Mouse (Mus musculus) embryonic fibroblast, embryonic 13.5 days (primary cell): ENCODE measurements around the gene Vipr1. TPM values are rescaled to one million over a fixed set of nuclear protein-coding genes. Genes with fewer than 3 reads are reported as not detected.

Experiments used
- H3K27ac ChIP-seq: 2 replicates; pipeline ENCODE4 v1.5.1; 2012; ENCODE audit warnings: low read length, control low read depth, inconsistent platforms; ENCODE audit not compliant: insufficient read depth
- H3K4me1 ChIP-seq: 2 replicates; pipeline ENCODE4 v1.6.1; 2011; ENCODE audit warnings: low read length; ENCODE audit not compliant: control insufficient read depth, insufficient read depth
- H3K4me3 ChIP-seq: 2 replicates; pipeline ENCODE4 v1.5.1; 2011; ENCODE audit warnings: mild to moderate bottlenecking, control low read depth, low read length; ENCODE audit not compliant: insufficient read depth
- CTCF ChIP-seq: IDR thresholded peaks from 2 replicates; pipeline ENCODE4 v1.5.1; 2011; ENCODE audit warnings: mild to moderate bottlenecking, control low read depth, low read length, moderate library complexity, borderline replicate concordance; ENCODE audit not compliant: insufficient read depth
- POLR2A ChIP-seq: IDR thresholded peaks from 2 replicates; pipeline ENCODE4 v1.6.1; 2011; ENCODE audit warnings: low read depth, mild to moderate bottlenecking, control low read depth, low read length, moderate library complexity
- polyA plus RNA-seq: library from polyadenylated mRNA; stranded (reverse); fragments of >200 nt; gene quantifications from 2 replicates; pipeline ENCODE4 v1.2.4, GENCODE M21; 2011; ENCODE audit warnings: low read depth; ENCODE audit not compliant: missing spikeins, insufficient read length

The Vipr1 gene
- polyA plus RNA-seq, 1 experiment = 0.14 TPM

DNA sequence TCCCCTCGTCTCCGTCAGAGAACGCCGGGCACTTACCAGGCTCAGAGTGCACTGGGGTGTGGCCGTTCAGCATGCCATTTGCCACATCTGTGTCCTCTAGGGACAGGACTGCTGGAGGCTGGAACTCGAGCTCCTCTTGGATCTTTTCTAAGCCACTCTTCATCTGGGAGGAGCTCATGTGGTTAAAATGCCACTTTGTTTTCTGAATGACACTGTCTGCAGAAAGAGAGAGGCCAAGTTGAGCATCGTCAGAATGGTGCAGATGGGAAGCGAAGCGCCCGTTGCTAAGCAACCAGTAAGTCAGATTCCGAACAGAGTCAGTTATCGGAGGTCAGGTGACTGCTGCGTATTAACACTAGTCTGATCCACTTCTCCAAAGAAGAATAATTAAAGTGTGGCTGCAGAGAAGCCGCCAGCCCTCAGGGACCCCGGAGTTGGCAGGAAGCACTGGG lies 47.7 kb downstream of the Vipr1 start:
- TF ChIP-seq POLR2A (no peak), CTCF (no peak)
- Histone ChIP-seq H3K4me1 (no peaks in the 10 kb centered on the region), H3K4me3 (no peak overlapping the region), H3K27ac (no peak overlapping the region)

DNA sequence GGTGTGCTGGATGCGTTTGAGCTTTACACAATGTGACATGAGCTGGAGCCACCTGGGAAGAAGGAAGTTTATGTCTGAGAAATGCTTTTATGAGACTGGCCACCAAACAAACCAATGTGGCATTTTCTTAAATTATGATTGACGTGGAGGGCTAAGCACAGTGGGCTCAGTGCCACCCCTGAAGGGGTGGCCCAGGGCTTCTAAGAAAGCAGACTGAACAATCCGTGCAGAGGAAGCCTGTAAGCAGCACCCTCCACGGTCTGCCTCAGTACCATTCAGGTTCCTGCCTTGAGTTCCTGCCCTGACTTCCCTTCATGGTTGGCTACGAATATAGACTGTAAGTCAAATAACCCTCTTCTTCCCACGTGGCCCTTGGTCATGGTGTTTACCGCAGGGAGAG lies 48.2 kb downstream of the Vipr1 start:
- TF ChIP-seq POLR2A = no peak
- no peak for TF ChIP-seq CTCF

GRCm38 (mm10) chr9:121694736-121695135 lies 52.2 kb downstream of the Vipr1 start:
- Histone ChIP-seq H3K27ac (no peak overlapping the region), H3K4me1 (no peaks in the 10 kb centered on the region), H3K4me3 (no peak overlapping the region)
- no peak for TF ChIP-seq POLR2A
- TF ChIP-seq CTCF = no peak

More for the DNA sequence above, 48.2 kb downstream of the Vipr1 start:
- no peaks in the 10 kb centered on the region for H3K4me1 ChIP-seq
- H3K27ac ChIP-seq = no peak overlapping the region
- no peak overlapping the region for H3K4me3 ChIP-seq

DNA sequence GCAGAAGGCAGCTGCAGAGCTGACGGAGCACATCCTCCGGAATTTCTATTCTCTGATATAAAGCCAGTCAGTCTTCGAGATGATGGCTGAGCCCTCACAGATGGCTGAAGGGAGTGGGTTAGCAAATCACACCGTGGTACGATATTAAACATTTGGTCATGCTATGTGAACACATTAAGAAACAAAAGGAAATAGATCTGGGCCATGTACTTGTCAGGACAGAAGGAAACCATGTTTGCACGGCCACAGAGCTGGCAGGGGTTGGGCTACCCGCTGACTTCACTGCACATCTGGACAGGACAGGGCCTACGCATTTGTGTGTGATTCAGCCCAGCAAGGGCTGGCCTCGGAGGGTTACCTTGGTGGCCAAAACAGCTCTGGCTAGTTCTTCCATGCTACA lies 54.1 kb downstream of the Vipr1 start:
- no peak for TF ChIP-seq POLR2A
- no peak for TF ChIP-seq CTCF
- Histone ChIP-seq H3K4me3 (no peak overlapping the region), H3K27ac (no peak overlapping the region), H3K4me1 (no peaks in the 10 kb centered on the region)

- Histone ChIP-seq H3K27ac (no peak overlapping the region), H3K4me1 (no peaks in the 10 kb centered on the region), H3K4me3 (no peak overlapping the region)
- TF ChIP-seq POLR2A = 0 out of 2 replicates have a peak, but pooled peaks have one; percentile 23
- TF ChIP-seq CTCF = peak; percentile 65
Observed at GRCm38 (mm10) chr9:121697150-121698049, 54.9 kb downstream of the Vipr1 start.

- H3K4me1 ChIP-seq = peaks cover 6% of the 10 kb centered on the region; the same call in 1 of the 2 replicates
- H3K27ac ChIP-seq = no peak overlapping the region
- peak overlapping the region; percentile 47 for H3K4me3 ChIP-seq
- TF ChIP-seq POLR2A = no peak
- no peak for TF ChIP-seq CTCF
Observed at GRCm38 (mm10) chr9:121704261-121704645, 61.7 kb downstream of the Vipr1 start.

GRCm38 (mm10) chr9:121704646-121705625 lies 62.4 kb downstream of the Vipr1 start, which contains the start of gene Sec22c:
Gene Sec22c, minus strand, starts transcription at chr9:121705490.
- Histone ChIP-seq H3K4me1 (peaks cover 6% of the 10 kb centered on the region; the same call in 1 of the 2 replicates), H3K27ac (peak within 1 kb of the TSS; percentile 6), H3K4me3 (peak within 1 kb of the TSS; percentile 47)
- TF ChIP-seq CTCF = no peak
- peak; percentile 56 for TF ChIP-seq POLR2A

- Histone ChIP-seq H3K27ac (peak overlapping the region; percentile 6; the same call in 1 of the 2 replicates), H3K4me1 (peaks cover 6% of the 10 kb centered on the region; the same call in 1 of the 2 replicates), H3K4me3 (no peak overlapping the region)
- no peak for TF ChIP-seq CTCF
- TF ChIP-seq POLR2A = no peak
Observed at GRCm38 (mm10) chr9:121706029-121706675, 63.6 kb downstream of the Vipr1 start.

DNA sequence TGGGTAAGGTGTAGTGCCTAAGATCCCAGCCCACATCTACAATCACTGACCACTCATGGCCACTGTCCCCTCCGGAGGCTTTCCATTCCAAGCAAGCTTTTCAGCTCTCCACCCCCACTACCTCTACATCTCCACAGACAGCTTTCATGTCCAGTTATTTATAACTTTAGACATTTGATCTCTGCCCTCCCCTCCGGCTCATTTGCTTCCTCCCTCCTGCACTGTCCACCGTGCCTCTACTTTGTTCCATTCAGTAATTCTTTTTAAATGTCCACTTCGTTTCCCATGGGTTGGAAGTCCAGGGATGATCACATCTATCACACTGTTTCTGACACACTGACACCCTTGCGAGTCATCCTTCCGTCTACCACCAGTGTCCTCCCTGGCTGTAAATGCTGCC lies 65.3 kb downstream of the Vipr1 start:
- TF ChIP-seq POLR2A = no peak
- TF ChIP-seq CTCF = no peak
- Histone ChIP-seq H3K4me1 (peaks cover 12% of the 10 kb centered on the region), H3K27ac (no peak overlapping the region), H3K4me3 (no peak overlapping the region)
